Mouse (Mus musculus) layer of hippocampus, postnatal 25 days (tissue): ENCODE results near the gene Retnla. TPM values are rescaled to one million over a fixed set of nuclear protein-coding genes. Genes with fewer than 3 reads are reported as not detected.
"Not testable (repeated sequence)": the region's sequence is repeated elsewhere in the genome, so short reads cannot be mapped to it uniquely, and the experiment has no call there.

Experiments used
- DNase-seq, 2 experiments: peaks; one replicate each; pipeline ENCODE4 v3.0.0; 2022; ENCODE audit warnings: mixed read lengths in 2 of 2, low spot score in 1 of 2; ENCODE audit errors: extremely low spot score in 1 of 2
- total RNA-seq, 2 experiments: library from RNA; stranded (reverse); gene quantifications; 2 replicates each; pipeline ENCODE4 v1.2.3; 2021

Retnla gene
- total RNA-seq = not detected

DNA sequence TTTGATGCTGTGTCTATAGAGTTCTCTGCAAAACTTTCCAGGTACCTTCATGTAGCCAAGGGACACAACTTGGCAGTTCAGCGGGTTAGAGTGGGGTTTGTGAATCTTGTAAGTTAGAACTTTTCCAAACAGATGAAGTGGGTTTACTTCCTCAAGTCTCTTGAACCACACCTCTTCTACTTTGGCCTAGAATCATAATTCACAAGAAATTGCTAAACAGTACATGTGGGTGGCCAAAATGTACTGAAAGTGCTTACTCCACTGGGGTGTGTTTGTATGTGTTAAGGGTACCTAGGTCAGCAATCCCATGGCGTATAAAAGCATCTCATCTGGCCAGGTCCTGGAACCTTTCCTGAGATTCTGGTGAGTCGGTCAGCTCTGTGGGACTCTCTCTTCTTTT is at the start of gene Retnla:
Gene Retnla, plus strand, starts transcription at position 286 of the 400 bp plus-strand sequence.
- no peak for DNase-seq

DNA sequence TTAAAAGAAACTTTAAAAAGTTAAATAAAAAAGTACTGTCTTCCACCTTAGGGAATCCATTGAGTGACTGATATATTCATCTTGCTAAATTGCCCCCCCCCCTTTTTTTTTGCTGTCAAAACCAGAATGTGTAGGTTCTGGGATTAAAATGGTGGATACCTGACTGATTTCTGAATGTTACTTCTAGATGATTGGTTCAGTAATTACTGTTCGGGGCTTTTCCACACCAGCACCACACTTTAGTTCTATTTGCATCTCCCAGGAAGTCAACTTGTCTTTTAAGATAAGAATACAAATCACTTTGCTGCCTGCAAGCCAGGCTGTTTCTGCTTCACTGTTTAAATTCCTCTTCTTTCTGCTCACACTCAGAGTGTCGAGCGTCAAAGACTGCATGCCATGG is 44.1 kb upstream of the Retnla start:
- no peak for DNase-seq

DNA sequence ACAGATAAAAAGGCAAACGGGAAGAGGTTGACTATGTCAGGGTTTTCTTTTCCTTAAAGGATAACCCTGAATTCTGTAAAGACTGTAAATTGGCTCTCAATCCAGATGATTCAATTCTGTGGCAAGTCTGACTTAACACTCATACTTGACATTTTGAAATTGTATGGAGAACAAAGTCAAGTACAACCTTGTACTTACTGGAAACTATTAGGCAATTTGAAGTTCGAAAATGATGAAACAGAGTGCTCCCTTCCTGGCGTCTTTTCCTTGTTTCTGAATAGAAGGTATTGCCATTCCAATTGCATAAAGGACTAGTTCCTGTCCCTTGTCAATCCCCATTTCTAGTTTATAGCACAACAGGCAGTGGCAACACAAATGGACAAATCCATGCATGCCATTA is 42.9 kb upstream of the Retnla start:
- no peak for DNase-seq

DNA sequence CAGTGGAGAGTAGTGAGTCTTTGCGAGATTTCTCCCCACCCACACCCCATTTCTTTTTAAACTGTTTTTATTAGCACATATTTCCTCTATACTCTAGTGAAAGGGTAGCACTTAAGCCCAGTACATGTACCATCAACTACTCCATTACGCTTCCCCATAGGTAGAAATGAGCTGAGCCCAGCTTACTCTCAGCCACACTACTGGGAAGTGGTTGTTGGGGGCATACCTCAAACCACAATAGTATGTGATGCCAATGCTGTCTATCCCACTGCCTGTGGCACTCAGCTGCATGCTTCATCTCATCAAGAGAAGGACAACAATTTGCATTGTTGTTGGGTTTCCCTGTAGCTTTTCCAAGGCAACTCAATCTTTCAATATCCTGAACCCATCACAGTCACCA is 41.4 kb upstream of the Retnla start:
- no peak for DNase-seq

DNA sequence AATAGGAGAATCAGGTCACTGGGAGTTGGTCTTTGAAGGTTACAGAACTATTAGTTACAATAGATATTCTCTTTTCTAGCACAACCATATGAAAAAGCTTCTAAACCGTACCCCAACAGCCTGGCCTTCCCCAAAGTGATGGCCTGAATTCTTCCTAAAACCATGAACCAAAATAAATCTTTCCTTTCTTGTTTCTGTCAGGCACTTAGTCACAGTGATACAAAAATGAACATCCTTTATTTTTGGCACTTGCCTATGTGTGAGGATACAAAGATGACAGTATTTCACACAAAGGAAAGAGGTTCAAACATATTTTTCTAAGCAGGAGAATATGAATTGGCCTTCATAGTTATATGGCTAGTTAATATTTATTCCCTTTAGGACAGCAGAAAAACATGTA is 36.9 kb upstream of the Retnla start:
- no peak for DNase-seq

DNA sequence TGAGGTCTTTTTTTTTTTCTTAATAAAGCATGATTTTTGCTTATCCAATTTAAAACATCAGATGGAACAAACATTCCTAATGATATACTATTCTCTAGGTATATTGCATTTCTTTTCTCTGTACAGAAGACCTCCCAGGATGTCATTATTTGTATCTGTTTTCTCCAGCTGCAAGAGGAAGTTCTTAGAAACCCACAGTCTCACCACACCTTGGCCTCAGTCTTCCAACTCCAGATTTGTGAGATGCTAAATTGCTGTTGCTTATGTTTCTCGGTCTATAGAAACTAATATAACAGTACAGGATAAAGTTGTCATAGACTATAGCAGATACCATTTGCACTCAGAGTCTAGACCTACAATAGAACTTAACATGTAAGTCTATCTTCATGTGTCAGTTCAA is 35.8 kb upstream of the Retnla start:
- no peak for DNase-seq

DNA sequence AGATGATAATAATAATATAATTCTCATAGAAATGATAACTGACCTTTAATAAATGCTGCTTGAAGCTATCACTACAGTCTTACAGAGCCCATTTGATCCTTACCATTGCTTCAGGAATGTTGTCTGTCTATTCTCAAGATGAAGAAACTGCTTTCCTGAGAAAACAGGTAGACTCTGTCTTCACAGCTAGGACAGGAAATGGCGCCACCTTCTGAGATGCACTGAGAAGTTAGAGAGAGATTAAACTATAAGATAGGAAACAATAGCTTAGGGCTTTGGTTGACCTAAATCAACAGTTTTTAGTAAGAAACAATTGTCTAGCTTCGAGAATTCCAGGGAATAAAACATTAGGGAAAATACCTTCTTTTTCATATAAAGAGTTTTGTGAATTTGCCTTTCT is 33.0 kb upstream of the Retnla start:
- DNase-seq = peak in 1 of 2 experiments; percentile 3

DNA sequence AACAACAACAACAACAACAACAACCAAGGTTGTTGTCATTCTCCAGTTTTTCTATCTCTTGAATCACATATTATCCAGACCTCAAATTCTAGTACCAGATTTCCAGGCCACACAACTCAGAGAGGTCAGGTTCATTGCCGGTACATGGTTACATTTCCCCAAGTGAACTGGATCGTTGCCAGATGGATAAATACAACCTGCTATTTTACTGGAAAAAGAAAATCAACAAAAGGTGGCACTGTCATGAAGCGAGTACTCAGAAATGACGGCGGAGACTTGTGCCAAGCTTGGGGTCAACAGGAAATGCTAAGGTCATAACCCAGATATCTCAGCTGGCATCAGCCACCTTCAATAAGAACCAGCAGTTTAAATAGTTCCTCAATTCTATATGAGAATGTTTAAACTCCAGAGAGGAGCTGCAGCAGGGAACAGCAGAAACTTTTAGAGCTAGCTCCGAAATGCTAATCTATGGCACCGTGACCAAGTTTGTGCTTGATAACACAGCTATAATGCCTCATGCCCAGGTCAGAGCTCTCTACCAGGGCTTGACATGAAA is 30.4 kb upstream of the Retnla start:
- DNase-seq = no peak

DNA sequence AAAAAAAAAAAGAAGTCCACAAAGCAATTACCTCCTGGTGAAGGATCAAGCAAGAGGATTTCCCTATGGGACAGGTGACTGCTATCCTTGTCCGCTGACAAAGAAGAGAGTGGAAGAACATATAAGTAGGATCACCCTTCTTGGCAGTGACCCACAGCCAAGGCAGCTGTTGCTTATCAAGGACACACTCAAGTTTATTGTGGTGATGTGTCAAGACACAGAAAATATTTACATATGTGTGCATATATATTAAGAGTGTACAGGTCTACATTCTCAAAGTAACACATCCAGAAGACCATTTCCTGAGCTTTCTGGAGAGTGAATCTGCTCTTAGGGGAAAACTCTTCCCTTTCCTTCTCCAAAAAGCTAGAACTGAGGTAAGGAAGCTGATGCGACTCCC is 25.7 kb upstream of the Retnla start, which contains the start of gene Retnlb:
Gene Retnlb, plus strand, starts transcription at position 162 of the 400 bp plus-strand sequence.
- no peak for DNase-seq

DNA sequence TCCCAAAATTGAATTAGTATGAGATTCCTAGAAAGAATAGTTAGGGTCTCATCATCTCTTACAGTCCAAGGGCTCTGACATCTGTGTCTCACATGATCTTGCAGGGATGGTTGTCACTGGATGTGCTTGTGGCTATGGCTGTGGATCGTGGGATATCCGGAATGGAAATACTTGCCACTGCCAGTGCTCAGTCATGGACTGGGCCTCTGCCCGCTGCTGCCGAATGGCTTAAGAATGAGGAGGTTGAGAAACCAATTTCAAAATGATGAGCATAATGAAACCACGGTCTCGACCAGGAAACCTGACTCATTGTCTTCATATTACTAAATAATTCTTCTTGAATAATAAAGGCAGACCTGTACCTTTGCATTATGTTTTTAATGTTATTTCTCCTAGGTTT is 23.8 kb upstream of the Retnla start:
- DNase-seq = no peak

DNA sequence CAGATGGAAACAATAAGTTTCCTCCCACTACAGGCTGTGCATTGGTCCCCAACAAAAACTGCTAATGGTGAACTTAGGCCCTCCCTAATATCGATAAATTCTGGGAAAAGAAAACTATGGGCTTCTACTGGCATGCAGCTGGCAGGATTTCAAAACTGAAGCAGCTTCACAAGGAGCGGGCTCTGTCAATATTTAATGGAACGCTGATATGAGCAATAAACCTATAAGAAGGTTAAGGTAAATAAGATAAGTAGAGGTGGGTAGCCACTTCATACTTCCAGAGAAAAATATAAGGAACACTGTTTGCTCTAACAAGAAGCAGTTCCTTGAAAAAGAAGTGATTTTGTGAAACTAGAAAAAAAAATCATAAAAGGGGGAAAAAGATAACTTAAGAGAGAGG is 15.9 kb upstream of the Retnla start:
- no peak for DNase-seq

DNA sequence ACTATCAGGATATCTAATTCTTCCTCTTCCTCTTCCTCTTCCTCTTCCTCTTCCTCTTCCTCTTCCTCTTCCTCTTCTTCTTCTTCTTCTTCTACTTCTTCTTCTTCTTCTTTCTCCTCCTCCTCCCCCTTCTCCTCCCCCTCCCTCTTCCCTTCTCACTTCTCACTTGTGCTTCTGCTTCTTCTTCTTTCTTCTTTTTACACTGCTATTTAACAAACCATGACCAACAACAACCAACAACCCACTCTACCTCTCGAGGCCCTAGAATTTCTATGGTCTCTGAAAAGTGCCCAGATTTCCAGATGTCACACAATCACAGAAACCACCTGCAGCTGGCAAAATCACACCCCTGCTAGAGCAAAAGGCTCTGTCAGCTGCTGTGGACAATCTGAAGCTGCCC is 14.7 kb upstream of the Retnla start:
- no peak for DNase-seq

DNA sequence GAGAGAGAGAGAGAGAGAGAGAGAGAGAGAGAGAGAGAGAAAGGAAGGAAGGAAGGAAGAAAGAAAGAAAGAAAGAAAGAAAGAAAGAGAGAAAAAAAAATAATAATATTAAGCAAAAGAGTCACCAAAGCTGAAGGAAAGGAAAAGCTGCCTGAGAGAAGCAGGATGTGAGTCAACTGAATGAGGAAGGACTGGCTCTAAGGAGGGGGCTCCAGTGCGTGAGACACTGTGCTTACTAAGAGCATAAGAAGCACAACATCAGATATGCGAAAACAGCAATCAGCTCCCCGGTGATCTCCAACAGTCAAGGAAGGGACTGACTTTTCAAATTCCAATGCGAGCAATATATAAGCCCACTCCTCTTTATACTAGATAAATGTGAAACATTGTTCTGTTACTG is 13.3 kb upstream of the Retnla start:
- no peak for DNase-seq

DNA sequence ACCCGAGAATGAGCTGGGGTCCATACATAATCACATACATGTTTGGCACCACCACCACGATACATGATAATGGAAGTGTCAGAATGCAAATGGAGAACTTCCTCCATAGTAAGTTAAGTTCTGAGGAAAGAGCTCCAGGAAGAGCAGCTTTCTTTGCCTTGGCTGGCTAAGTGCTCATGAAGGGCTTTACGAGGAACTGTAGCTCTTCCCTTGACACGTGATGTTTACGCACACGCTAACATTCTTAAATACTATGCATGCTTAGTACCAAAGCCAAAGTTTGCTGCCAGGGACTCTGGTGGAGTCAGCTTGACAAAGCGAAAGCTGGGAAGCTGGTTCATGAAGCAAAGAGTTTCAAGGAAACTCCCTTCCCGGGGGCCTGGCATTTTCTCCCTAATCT is 10.3 kb upstream of the Retnla start:
- DNase-seq = no peak

DNA sequence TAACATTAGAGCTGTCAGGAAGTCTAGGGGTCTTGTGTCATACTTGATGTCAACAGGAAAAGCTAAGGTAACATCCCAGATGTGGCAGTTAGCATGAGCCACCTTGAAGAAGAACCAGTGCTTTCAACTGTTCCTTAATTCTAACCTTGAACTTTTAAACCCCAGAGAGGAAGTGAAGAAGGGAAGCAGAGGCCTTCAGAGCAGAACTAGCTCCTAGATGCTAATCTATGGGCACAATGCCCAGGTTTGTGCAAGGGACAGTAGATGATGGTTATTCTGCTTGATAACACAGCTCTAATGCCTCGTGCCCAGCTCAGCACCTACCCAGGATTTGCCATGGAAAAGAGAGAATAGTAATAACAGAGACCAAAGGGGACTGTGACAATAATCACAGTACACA is 8.7 kb upstream of the Retnla start:
- not testable (repeated sequence) for DNase-seq

DNA sequence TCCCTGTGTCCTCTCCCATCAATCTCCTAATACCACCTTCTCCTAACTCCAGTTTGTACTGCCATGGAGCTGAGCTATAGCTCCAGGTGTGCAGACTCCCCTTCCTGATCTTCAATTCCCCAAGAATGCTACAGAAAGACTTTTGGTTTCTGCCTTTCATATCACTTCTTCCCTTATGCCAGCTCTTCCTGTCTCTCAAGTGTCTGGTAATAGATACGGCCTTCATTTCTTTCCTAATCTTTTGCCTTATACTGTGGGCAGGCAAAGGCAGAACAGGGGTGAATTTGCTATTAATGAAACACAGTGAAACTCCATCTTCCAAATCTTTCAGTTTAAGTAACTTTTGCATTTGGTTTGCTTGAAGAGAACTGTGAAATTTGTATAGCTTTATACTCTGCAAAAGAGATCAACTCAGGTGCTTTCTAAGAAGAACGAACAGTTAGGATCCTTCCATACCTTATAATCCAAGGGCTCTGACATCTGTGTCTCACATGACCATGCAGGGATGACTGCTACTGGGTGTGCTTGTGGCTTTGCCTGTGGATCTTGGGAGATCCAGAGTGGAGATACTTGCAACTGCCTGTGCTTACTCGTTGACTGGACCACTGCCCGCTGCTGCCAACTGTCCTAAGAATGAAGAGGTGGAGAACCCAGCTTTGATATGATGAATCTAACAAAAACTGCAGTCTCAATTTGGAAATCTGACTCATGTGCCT is 1.5 kb downstream of the Retnla start:
- no peak for DNase-seq

DNA sequence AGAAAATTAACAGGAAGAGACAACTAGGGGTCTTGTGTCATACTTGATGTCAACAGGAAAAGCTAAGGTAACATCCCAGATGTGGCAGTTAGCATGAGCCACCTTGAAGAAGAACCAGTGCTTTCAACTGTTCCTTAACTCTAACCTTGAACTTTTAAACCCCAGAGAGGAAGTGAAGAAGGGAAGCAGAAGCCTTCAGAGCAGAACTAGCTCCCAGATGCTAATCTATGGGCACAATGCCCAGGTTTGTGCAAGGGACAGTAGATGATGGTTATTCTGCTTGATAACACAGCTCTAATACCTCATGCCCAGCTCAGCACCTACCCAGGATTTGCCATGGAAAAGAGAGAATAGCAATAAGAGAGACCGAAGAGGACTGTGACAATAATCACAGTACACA is 22.7 kb downstream of the Retnla start:
- not testable (repeated sequence) for DNase-seq

DNA sequence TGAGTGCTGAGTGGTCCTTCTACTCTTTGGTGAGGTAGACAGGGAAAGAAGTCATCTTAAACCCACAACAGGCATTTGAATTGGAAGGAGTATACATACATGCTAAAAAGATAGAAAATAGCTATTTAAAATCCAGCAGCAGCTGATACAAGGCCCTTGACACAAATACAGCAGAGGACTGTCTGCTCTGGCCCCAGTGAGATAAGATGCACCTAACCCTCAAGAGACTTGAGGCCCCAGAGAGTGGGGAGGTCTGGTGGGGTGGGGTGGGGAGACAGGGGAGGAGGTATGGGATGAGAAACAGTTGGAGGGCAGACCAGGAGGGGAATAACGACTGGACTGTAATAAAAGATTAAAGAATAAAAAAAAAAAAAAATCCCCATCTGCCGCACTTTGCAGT is 25.3 kb downstream of the Retnla start:
- DNase-seq = no peak

DNA sequence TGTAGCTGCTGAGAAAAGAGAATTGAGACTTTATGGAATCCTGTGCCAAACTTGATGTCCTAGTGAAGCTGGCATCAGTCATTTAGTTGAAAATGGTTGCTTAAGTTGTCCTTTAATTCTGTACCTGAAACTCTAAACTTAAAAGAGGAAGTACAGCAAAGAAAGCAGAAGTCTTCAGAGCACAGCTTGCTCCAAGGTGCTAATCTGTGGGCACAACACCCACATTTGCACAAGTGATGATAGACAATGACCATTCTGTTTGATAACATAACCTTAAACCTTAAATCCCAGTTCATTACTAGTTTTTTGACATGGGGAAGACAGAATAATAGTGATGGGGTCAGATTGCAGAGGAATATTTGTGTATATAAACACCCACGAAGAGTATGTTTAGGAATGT is 26.3 kb downstream of the Retnla start:
- DNase-seq = no peak

DNA sequence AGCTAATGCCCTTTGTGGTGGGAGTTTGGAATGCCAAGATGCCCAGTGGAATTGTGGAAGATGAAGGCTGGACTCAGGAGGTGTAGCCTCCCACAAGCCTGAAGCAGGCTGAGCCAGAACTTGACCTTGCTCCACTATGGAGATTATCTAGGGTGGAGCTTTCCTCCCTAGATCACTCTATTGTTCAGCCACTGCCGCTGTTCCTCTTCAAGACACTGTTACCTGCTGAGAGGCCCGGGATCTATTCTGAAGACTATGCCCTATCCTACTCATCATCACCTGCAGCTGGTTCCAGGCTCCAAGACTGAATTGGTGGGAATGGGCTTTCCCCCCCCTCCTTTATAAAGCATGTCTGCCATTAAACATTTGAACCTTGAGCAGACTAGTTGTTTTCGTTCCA is 27.3 kb downstream of the Retnla start:
- DNase-seq = no peak

DNA sequence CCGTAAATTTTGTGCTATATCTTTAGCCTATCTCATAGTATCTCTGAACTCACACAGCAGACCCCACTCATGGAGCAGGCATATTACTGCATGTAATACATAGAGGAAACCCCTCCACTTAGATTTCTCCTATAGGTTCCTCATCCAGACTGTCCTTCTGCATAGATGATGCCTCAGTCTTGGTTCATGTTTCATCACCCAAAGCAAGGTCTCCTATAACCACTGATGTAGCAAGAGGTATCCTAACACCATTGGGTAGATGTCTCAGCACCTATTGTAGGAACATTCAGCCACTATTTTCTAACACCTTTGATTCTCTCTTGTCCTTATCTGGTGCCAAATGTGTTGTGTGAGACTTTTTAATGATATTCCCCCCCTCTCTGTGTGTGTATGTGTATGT is 29.4 kb downstream of the Retnla start:
- no peak for DNase-seq

DNA sequence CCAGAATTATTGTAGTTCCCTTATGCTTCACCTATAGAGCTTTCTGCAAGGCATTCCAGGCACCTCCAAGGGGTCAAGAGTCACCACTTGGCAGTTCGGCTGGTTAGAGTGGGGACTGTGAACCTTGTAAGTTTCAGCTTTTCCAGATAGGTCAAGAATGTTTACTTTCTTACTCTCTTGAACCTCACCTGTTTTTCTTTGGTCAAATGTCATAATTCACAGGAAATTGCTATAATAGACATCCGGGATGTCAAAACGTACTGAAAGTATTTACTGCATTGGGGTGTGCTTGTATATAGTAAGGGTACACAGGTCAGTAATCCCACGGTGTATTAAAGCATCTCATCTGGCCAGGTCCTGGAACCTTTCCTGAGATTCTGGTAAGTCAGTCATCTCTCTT is 30.0 kb downstream of the Retnla start, which contains the start of gene Retnlg:
Gene Retnlg, plus strand, starts transcription at position 301 of the 400 bp plus-strand sequence.
- no peak for DNase-seq
